Mouse (Mus musculus) monocyte, adult 59 days (primary cell): ENCODE measurements around the gene Rhox3c. TPM values are rescaled to one million over a fixed set of nuclear protein-coding genes. Genes with fewer than 3 reads are reported as not detected.

Source experiments
- total RNA-seq, 2 experiments: library from RNA; stranded (reverse); gene quantifications; one replicate each; pipeline ENCODE4 v1.2.4; 2023

The Rhox3c gene
- not detected for total RNA-seq

DNA sequence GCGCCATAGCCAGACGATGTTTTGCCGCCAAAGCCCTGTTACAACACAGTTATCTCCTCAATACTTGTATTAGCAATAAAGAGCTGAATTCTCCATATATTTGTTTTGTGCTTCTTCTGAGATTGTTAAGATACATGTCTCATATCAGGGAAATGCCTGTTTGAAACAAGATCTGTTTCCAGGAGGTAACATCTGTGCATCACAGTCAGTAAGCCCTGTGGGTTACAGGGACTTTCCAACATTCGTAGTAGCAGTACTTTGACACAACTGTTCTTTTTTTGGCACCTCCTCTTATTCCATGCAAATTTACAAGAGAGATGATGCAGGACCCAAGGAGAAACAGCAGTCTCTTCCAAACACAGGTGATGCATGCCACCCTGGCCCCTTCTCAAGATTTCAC lies at the start of gene Rhox3c:
TSS of gene Rhox3c (plus strand) at position 301 of the 400 bp plus-strand sequence.

DNA sequence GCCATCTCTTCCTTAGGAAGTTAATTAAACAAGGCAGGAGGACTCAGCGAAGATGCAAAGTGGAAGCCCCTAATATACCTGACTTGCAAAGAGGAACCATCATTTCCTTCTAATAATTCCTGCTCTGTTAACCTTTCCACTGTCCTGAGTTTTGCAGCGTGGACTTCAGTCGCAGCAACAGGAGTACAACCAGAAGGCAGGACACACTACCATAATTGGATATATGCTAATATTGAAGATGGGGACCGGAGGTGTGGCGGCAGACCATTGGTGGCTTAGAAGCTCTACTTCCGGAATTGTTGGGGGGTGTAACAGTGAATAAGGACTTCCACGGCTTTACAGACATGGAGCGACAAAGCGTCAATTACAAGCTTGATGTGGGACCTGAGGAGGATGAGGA lies 46.6 kb upstream of the Rhox3c start, which contains the start of gene Rhox2b:
TSS of gene Rhox2b (plus strand) at position 301 of the 400 bp plus-strand sequence.

DNA sequence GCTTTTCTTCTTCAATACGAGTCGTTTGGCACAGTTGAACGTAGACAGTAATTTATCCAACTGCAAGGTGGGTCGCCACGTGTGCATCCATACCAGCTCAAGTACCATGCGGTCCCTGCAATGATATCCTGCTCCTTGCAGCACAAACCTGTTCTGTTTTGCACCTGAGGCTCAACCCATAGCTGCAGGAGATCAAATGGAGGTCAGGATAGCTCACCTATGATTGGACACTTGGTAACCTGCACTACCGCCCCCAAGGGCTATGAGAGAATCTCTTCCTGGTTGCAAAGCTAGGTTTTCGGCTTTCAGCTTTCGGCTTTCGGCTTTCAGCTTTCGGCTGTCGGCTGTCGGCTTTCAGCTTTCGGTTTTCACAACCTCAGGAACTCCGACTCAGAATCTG lies 26.2 kb upstream of the Rhox3c start, which contains the start of gene Rhox4b:
TSS of gene Rhox4b (plus strand) at position 301 of the 400 bp plus-strand sequence.

DNA sequence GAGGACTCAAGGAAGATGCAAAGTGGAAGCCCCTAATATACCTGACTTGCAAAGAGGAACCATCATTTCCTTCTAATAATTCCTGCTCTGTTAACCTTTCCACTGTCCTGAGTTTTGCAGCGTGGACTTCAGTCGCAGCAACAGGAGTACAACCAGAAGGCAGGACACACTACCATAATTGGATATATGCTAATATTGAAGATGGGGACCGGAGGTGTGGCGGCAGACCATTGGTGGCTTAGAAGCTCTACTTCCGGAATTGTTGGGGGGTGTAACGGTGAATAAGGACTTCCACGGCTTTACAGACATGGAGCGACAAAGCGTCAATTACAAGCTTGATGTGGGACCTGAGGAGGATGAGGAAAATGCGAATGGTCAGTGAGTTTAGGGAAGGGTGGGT lies 5.0 kb upstream of the Rhox3c start, which contains the start of gene Rhox2c:
TSS of gene Rhox2c (plus strand) at position 301 of the 400 bp plus-strand sequence.

DNA sequence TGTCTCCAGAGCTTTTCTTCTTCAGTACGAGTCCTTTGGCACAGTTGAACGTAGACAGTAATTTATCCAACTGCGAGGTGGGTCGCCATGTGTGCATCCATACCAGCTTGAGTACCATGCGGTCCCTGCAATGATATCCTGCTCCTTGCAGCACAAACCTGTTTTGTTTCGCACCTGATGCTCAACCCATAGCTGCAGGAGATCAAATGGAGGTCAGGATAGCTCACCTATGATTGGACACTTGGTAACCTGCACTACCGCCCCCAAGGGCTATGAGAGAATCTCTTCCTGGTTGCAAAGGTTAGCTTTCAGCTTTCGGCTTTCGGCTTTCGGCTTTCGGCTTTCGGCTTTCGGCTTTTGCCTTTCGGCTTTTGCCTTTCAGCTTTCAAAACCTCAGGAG lies 21.7 kb downstream of the Rhox3c start, which contains the start of gene Rhox4c:
TSS of gene Rhox4c (plus strand) at position 301 of the 400 bp plus-strand sequence.

DNA sequence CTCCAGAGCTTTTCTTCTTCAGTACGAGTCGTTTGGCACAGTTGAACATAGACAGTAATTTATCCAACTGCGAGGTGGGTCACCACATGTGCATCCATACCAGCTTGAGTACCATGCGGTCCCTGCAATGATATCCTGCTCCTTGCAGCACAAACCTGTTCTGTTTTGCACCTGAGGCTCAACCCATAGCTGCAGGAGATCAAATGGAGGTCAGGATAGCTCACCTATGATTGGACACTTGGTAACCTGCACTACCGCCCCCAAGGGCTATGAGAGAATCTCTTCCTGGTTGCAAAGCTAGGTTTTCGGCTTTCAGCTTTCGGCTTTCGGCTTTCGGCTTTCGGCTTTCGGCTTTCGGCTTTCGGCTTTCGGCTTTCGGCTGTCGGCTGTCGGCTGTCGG lies 55.7 kb downstream of the Rhox3c start, which contains the start of gene Rhox4d:
TSS of gene Rhox4d (plus strand) at position 301 of the 400 bp plus-strand sequence.

Other genes starting within 250 kb of the Rhox3c start
- gene Gm9, start 247.5 kb upstream of the Rhox3c start, total RNA-seq: not detected
- gene Rhox1, start 236.3 kb upstream of the Rhox3c start, total RNA-seq: not detected
- gene Rhox2a, start 213.6 kb upstream of the Rhox3c start, total RNA-seq: not detected
- not detected for gene Rhox3a, start 208.7 kb upstream of the Rhox3c start, total RNA-seq
- gene Rhox4a, start 193.2 kb upstream of the Rhox3c start, total RNA-seq: not detected
- not detected for gene Rhox3a2, start 78.6 kb upstream of the Rhox3c start, total RNA-seq
- gene Rhox4a2, start 67.7 kb upstream of the Rhox3c start, total RNA-seq: not detected
- gene Rhox2b, start 46.5 kb upstream of the Rhox3c start, total RNA-seq: not detected
- gene Rhox4b, start 26.1 kb upstream of the Rhox3c start, total RNA-seq: not detected
- gene Rhox2c, start 4.9 kb upstream of the Rhox3c start, total RNA-seq: not detected
- gene Rhox4c, start 21.8 kb downstream of the Rhox3c start, total RNA-seq: not detected
- gene Rhox2d, start 34.8 kb downstream of the Rhox3c start, total RNA-seq: not detected
- not detected for gene Rhox4d, start 55.8 kb downstream of the Rhox3c start, total RNA-seq
- not detected for gene Rhox2e, start 71.9 kb downstream of the Rhox3c start, total RNA-seq
- not detected for gene Rhox3e, start 83.4 kb downstream of the Rhox3c start, total RNA-seq
- gene Rhox4e, start 98.8 kb downstream of the Rhox3c start, total RNA-seq: not detected
- gene Rhox2f, start 112.8 kb downstream of the Rhox3c start, total RNA-seq: not detected
- gene Rhox3f, start 122.4 kb downstream of the Rhox3c start, total RNA-seq: not detected
- not detected for gene Rhox4f, start 149.1 kb downstream of the Rhox3c start, total RNA-seq
- gene Rhox3g, start 170.0 kb downstream of the Rhox3c start, total RNA-seq: not detected
- gene Rhox2g, start 184.9 kb downstream of the Rhox3c start, total RNA-seq: not detected
- gene Rhox4g, start 192.7 kb downstream of the Rhox3c start, total RNA-seq: not detected
- not detected for gene Rhox3h, start 210.2 kb downstream of the Rhox3c start, total RNA-seq
- gene Rhox2h, start 214.7 kb downstream of the Rhox3c start, total RNA-seq: not detected